Mouse (Mus musculus) kidney, postnatal 0 days (tissue): ENCODE measurements around the gene Eif4a3. TPM values are rescaled to one million over a fixed set of nuclear protein-coding genes. Genes with fewer than 3 reads are reported as not detected.
A peak's percentile ranks its signal among the peaks of the same experiment; 100 is the strongest.
"Not testable (repeated sequence)": the region's sequence is repeated elsewhere in the genome, so short reads cannot be mapped to it uniquely, and the experiment has no call there.

Experiments used
- ATAC-seq: fragments of 200-750 bp; cut with Nextera tagmentation; replicated peaks from 2 replicates; pipeline ENCODE4 v1.8.0; 2017; ENCODE audit warnings: low read depth, moderate number of reproducible peaks, moderate TSS enrichment, moderate library complexity; ENCODE audit not compliant: low FRiP score
- DNase-seq: peaks from one replicate; pipeline ENCODE4 v3.0.0-alpha.2; 2016; ENCODE audit warnings: low spot score
- H3K27ac ChIP-seq: fragments of 300-500 bp; sonication (generic); 2 replicates; pipeline ENCODE4 v1.5.1; 2014; ENCODE audit warnings: mild to moderate bottlenecking
- H3K27me3 ChIP-seq: fragments of 300-500 bp; sonication (generic); 2 replicates; pipeline ENCODE4 v1.6.1; 2014; ENCODE audit warnings: low read length, mixed read lengths; ENCODE audit not compliant: insufficient read depth
- H3K36me3 ChIP-seq: fragments of 300-500 bp; sonication (generic); 2 replicates; pipeline ENCODE4 v1.6.1; 2014; ENCODE audit warnings: low read length, mixed read lengths; ENCODE audit not compliant: insufficient read depth
- H3K4me1 ChIP-seq: fragments of 300-500 bp; sonication (generic); replicated peaks from 2 replicates; pipeline ENCODE4 v1.6.1; 2014; ENCODE audit warnings: antibody characterized with exemption, low read length, mixed read lengths; ENCODE audit not compliant: insufficient read depth
- H3K4me2 ChIP-seq: fragments of 300-500 bp; sonication (generic); 2 replicates; pipeline ENCODE4 v1.6.1; 2014; ENCODE audit warnings: mild to moderate bottlenecking, low read length, moderate library complexity, mixed read lengths
- H3K4me3 ChIP-seq: fragments of 300-500 bp; sonication (generic); replicated peaks from 2 replicates; pipeline ENCODE4 v1.5.1; 2014; ENCODE audit warnings: low read depth, low read length
- H3K9ac ChIP-seq: fragments of 300-500 bp; sonication (generic); 2 replicates; pipeline ENCODE4 v1.6.1; 2014; ENCODE audit warnings: low read depth, low read length
- H3K9me3 ChIP-seq: fragments of 300-500 bp; sonication (generic); replicated peaks from 2 replicates; pipeline ENCODE4 v1.6.1; 2016; ENCODE audit warnings: low read length, inconsistent platforms, mixed read lengths
- CTCF ChIP-seq: IDR thresholded peaks from 2 replicates; pipeline ENCODE4 v1.5.1; 2016; ENCODE audit warnings: antibody characterized with exemption, low read depth, mild to moderate bottlenecking, moderate library complexity
- WGBS: fragments of 180-500 bp; shearing (Covaris S2); extraction: QIAGEN DNeasy Blood & Tissue Kit; methylation state at CpG from one replicate; pipeline ENCODE4 v1.1.7; 2014; 5-methylcytosine and 5-hydroxymethylcytosine counted together
- polyA plus RNA-seq: library from polyadenylated mRNA; unstranded; fragments of >200 nt; fragmentation: Nextera tagmentation; extraction: Ambion mirVana; gene quantifications from 2 replicates; pipeline ENCODE4 v1.2.1, GENCODE M21; 2015

Eif4a3 gene
- polyA plus RNA-seq, 1 experiment from 2014 or later, result 260 TPM

GRCm38 (mm10) chr11:119252854-119253541, 46.9 kb downstream of the Eif4a3 start:
- no peaks in the 10 kb centered on the region for H3K9me3 ChIP-seq
- H3K4me1 ChIP-seq, result peaks cover 17% of the 10 kb centered on the region
- no peak overlapping the region for H3K27ac ChIP-seq
- WGBS, result 9% methylated on average over 22 of the region's 22 CpGs
- TF ChIP-seq CTCF, result peak; percentile 69
- DNase-seq, result peak; percentile 74
- H3K27me3 ChIP-seq, result no peaks in the 10 kb centered on the region
- peak; percentile 58 for ATAC-seq
- peak overlapping the region; percentile 32 for H3K4me2 ChIP-seq
- H3K36me3 ChIP-seq, result no peaks in the 10 kb centered on the region
- H3K4me3 ChIP-seq, result no peak overlapping the region
- no peak overlapping the region for H3K9ac ChIP-seq

- Histone ChIP-seq H3K36me3 (no peaks in the 10 kb centered on the region), H3K9me3 (no peaks in the 10 kb centered on the region), H3K9ac (no peak overlapping the region), H3K27ac (no peak overlapping the region), H3K4me1 (0 out of 2 replicates have a peak, but pooled peaks cover 7% of the 10 kb centered on the region), H3K27me3 (no peaks in the 10 kb centered on the region), H3K4me3 (no peak overlapping the region), H3K4me2 (no peak overlapping the region)
- 35% methylated on average over 17 of the region's 17 CpGs for WGBS
- DNase-seq (no peak), ATAC-seq (no peak)
- no peak for TF ChIP-seq CTCF
Measured at GRCm38 (mm10) chr11:119250998-119251397, 48.9 kb downstream of the Eif4a3 start.

DNA sequence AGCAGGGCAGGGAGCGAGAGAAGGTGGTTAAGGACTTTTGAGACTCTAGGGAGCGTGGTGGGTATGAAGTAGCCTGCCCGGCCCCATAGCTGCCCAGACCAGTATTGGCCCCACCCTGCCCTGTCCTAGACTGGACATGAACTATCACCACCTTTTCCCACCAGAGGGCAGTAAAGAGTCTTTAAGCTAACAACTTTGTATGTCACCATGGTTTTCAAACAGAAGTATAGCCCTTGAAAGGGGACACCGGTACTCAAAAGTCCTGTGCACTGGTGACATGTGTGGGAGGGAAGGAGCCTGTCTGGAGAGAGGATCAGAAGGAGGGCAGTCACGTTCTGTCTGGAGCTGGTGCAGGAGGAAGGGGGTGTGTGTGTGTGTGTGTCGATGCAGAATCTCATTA, 50.9 kb downstream of the Eif4a3 start:
- Histone ChIP-seq H3K36me3 (no peaks in the 10 kb centered on the region), H3K9me3 (no peaks in the 10 kb centered on the region), H3K4me3 (no peak overlapping the region), H3K4me1 (0 out of 2 replicates have a peak, but pooled peaks cover 7% of the 10 kb centered on the region), H3K27ac (no peak overlapping the region), H3K27me3 (no peaks in the 10 kb centered on the region), H3K4me2 (no peak overlapping the region), H3K9ac (no peak overlapping the region)
- DNase-seq (peak; percentile 96), ATAC-seq (peak; percentile 80)
- TF ChIP-seq CTCF, result peak; percentile 84
- 12% methylated on average over 6 of the region's 6 CpGs for WGBS

GRCm38 (mm10) chr11:119245543-119245942, 54.3 kb downstream of the Eif4a3 start:
- not testable (repeated sequence) for H3K4me1 ChIP-seq, H3K9me3 ChIP-seq, H3K4me2 ChIP-seq, H3K4me3 ChIP-seq, H3K27me3 ChIP-seq, H3K9ac ChIP-seq, H3K27ac ChIP-seq, DNase-seq, H3K36me3 ChIP-seq, ATAC-seq
- 96% methylated on average over 6 of the region's 6 CpGs for WGBS

GRCm38 (mm10) chr11:119239480-119239879, 60.4 kb downstream of the Eif4a3 start:
- WGBS, result 60% methylated on average over 12 of the region's 12 CpGs
- no peak for TF ChIP-seq CTCF
- H3K4me2 ChIP-seq, result no peak overlapping the region
- 0 out of 2 replicates have a peak, but pooled peaks cover 9% of the 10 kb centered on the region for H3K4me1 ChIP-seq
- no peak for ATAC-seq
- no peaks in the 10 kb centered on the region for H3K27me3 ChIP-seq
- H3K9ac ChIP-seq, result no peak overlapping the region
- H3K27ac ChIP-seq, result no peak overlapping the region; the same call in 1 of the 2 replicates
- DNase-seq, result no peak
- no peaks in the 10 kb centered on the region for H3K9me3 ChIP-seq
- H3K4me3 ChIP-seq, result no peak overlapping the region
- no peaks in the 10 kb centered on the region for H3K36me3 ChIP-seq

Other genes with a start within 250 kb of the Eif4a3 start
- 8.0 and 9.7 TPM in 2 replicates for gene Cbx4, start 213.9 kb downstream of the Eif4a3 start, polyA plus RNA-seq
- gene Tbc1d16, start 71.6 kb downstream of the Eif4a3 start, polyA plus RNA-seq, result 9.2 and 9.5 TPM in 2 replicates
- gene Ccdc40, start 71.5 kb downstream of the Eif4a3 start, polyA plus RNA-seq, result 3.3 and 4.0 TPM in 2 replicates
- gene Gaa, start 32.2 kb downstream of the Eif4a3 start, polyA plus RNA-seq, result 64.6 and 68.5 TPM in 2 replicates
- gene Card14, start 7.7 kb upstream of the Eif4a3 start, polyA plus RNA-seq, result 0.99 and 1.2 TPM in 2 replicates
- gene Sgsh, start 55.4 kb upstream of the Eif4a3 start, polyA plus RNA-seq, result 9.8 and 10.1 TPM in 2 replicates
- 8.0 and 8.3 TPM in 2 replicates for gene Slc26a11, start 55.5 kb upstream of the Eif4a3 start, polyA plus RNA-seq
- 8.8 and 10.0 TPM in 2 replicates for gene Rnf213, start 93.0 kb upstream of the Eif4a3 start, polyA plus RNA-seq
- 16.2 and 16.3 TPM in 2 replicates for gene Endov, start 191.3 kb upstream of the Eif4a3 start, polyA plus RNA-seq
- 0.18 and 0.21 TPM in 2 replicates for gene Nptx1, start 247.7 kb upstream of the Eif4a3 start, polyA plus RNA-seq